Mouse (Mus musculus): ENCODE data around the gene Anks3.

Anks3 gene

GRCm38 (mm10) chr16:4916608-4917007 lies 47.4 kb downstream of the Anks3 start:
- no peak for TF ChIP-seq GATA4 (IDR thresholded peaks at IDR 0.05; ENCODE audit: insufficient replicate concordance, low read length)

- TF ChIP-seq GATA4 (IDR thresholded peaks at IDR 0.05; ENCODE audit: insufficient replicate concordance, low read length), result no peak
These were observed 48.1 kb downstream of the Anks3 start for GRCm38 (mm10) chr16:4915931-4916330.

- TF ChIP-seq GATA4 (IDR thresholded peaks at IDR 0.05; ENCODE audit: insufficient replicate concordance, low read length), result no peak
These were observed 49.9 kb downstream of the Anks3 start for GRCm38 (mm10) chr16:4913783-4914735.

GRCm38 (mm10) chr16:4912907-4913782 lies 50.9 kb downstream of the Anks3 start:
- TF ChIP-seq GATA4 (IDR thresholded peaks at IDR 0.05; ENCODE audit: insufficient replicate concordance, low read length), result no peak

GRCm38 (mm10) chr16:4912074-4912648 lies 51.8 kb downstream of the Anks3 start:
- no peak for TF ChIP-seq GATA4 (IDR thresholded peaks at IDR 0.05; ENCODE audit: insufficient replicate concordance, low read length)

GRCm38 (mm10) chr16:4910758-4911157 lies 53.2 kb downstream of the Anks3 start:
- no peak for TF ChIP-seq GATA4 (IDR thresholded peaks at IDR 0.05; ENCODE audit: insufficient replicate concordance, low read length)

GRCm38 (mm10) chr16:4909745-4910144 lies 54.3 kb downstream of the Anks3 start:
- no peak for TF ChIP-seq GATA4 (IDR thresholded peaks at IDR 0.05; ENCODE audit: insufficient replicate concordance, low read length)

GRCm38 (mm10) chr16:4907972-4908371 lies 56.0 kb downstream of the Anks3 start:
- TF ChIP-seq GATA4 (IDR thresholded peaks at IDR 0.05; ENCODE audit: insufficient replicate concordance, low read length), result no peak

GRCm38 (mm10) chr16:4907386-4907785 lies 56.6 kb downstream of the Anks3 start:
- no peak for TF ChIP-seq GATA4 (IDR thresholded peaks at IDR 0.05; ENCODE audit: insufficient replicate concordance, low read length)

GRCm38 (mm10) chr16:4906559-4906958 lies 57.4 kb downstream of the Anks3 start:
- TF ChIP-seq GATA4 (IDR thresholded peaks at IDR 0.05; ENCODE audit: insufficient replicate concordance, low read length), result no peak

GRCm38 (mm10) chr16:4905591-4905990 lies 58.4 kb downstream of the Anks3 start:
- no peak for TF ChIP-seq GATA4 (IDR thresholded peaks at IDR 0.05; ENCODE audit: insufficient replicate concordance, low read length)

GRCm38 (mm10) chr16:4904878-4905277 lies 59.1 kb downstream of the Anks3 start:
- TF ChIP-seq GATA4 (IDR thresholded peaks at IDR 0.05; ENCODE audit: insufficient replicate concordance, low read length), result no peak

- TF ChIP-seq GATA4 (IDR thresholded peaks at IDR 0.05; ENCODE audit: insufficient replicate concordance, low read length), result no peak
These were observed 60.4 kb downstream of the Anks3 start for GRCm38 (mm10) chr16:4903491-4904102.

- no peak for TF ChIP-seq GATA4 (IDR thresholded peaks at IDR 0.05; ENCODE audit: insufficient replicate concordance, low read length)
These were observed 61.6 kb downstream of the Anks3 start for GRCm38 (mm10) chr16:4902390-4902789.

- no peak for TF ChIP-seq GATA4 (IDR thresholded peaks at IDR 0.05; ENCODE audit: insufficient replicate concordance, low read length)
These were observed 62.8 kb downstream of the Anks3 start for GRCm38 (mm10) chr16:4901167-4901566.

Data from liver, adult (tissue).